Comparison of ENCODE assay signal across 7 mouse cellular contexts in the genomic region with DNA sequence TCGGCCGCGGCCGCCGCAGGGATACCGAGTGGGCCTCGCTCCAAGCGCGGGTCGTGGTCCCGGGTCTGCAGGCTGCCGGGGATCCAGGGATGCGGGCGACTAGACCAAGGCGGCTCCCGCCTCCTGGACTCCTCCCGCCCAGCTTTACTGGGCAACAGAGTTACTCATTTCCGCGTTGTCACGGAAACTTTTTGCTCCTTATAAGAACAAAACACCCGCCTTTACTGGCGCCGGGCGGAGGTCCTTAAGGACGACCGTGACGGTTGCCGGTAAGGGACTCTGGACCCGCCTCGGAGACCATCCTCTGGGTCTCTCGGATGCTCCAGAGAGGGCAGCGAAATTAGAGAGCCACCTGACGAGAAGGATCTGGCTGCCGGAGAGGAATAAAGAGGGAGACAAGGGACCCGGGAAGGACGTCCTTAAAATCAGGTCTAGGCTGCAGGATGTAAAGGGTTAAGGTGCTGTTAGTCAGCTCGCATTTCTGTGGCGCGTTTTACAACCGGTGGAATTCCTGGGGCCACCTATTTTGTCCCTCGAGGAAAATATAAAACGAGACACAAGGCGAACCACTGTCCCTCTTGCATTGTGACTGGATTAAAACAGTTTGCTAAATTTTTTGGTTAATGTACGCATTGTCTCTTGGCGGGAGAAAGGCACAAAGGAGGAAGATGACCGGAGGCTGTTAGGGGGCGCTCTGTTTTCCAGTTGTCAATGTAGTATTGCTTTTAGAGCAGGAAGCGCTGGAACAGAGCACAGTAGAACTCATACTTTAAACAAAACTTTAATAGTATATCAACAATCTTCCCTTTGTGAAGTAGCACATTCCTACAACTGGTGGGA. TPM values are rescaled to one million over a fixed set of nuclear protein-coding genes. Genes with fewer than 3 reads are reported as not detected.
A peak's percentile ranks its signal among the peaks of the same experiment; 100 is the strongest.
DNase-seq lines count a peak whose midpoint lies in the region; ATAC-seq and TF ChIP-seq lines count a peak whose summit lies in the region.

Gene Cfap43 (minus strand): TSS at position 162 of the 840 bp plus-strand sequence.
Gene Itprip (minus strand): TSS at position 174 of the 840 bp plus-strand sequence.

- no peaks in the 10 kb centered on the region for H3K9me3 ChIP-seq in intestine, postnatal 0 days (ENCODE audit: control insufficient read depth)
- H3K9me3 ChIP-seq in midbrain, embryonic 11.5 days (ENCODE audit: control insufficient read depth, low read length) = no peaks in the 10 kb centered on the region

- H3K9ac ChIP-seq in intestine, postnatal 0 days (ENCODE audit: low read depth, low read length) = peak within 1 kb of the TSS; percentile 78
- peak within 1 kb of the TSS; percentile 90 for H3K9ac ChIP-seq in midbrain, embryonic 11.5 days (ENCODE audit: low read length)

- no peaks in the 10 kb centered on the region for H3K36me3 ChIP-seq in intestine, postnatal 0 days (ENCODE audit: control insufficient read depth, insufficient read depth)
- no peaks in the 10 kb centered on the region for H3K36me3 ChIP-seq in midbrain, embryonic 11.5 days (ENCODE audit: control insufficient read depth, insufficient read depth, low read length)

- peak; percentile 76 for ATAC-seq in activated CD4-positive, CD25-positive, alpha-beta regulatory T cell, adult 4 months
- peak; percentile 65 for ATAC-seq in granulocyte monocyte progenitor cell, adult 5-6 weeks (replicated peaks; ENCODE audit: poor library complexity, severe bottlenecking)
- ATAC-seq in intestine, postnatal 0 days = peak; percentile 82
- ATAC-seq in midbrain, embryonic 11.5 days (ENCODE audit: low FRiP score) = peak; percentile 82

- no peaks in the 10 kb centered on the region for H3K27me3 ChIP-seq in intestine, postnatal 0 days (replicated peaks; ENCODE audit: control insufficient read depth, insufficient read depth, low read length)
- H3K27me3 ChIP-seq in midbrain, embryonic 11.5 days (ENCODE audit: control insufficient read depth, insufficient read depth, low read length) = no peaks in the 10 kb centered on the region

- TF ChIP-seq CTCF in intestine, postnatal 0 days (IDR thresholded peaks at IDR 0.05; ENCODE audit: low read depth) = peak; percentile 69

- 0 out of 2 replicates have a peak, but pooled peaks cover 3% of the 10 kb centered on the region for H3K4me1 ChIP-seq in intestine, postnatal 0 days (replicated peaks; ENCODE audit: control insufficient read depth, insufficient read depth, low read length)
- H3K4me1 ChIP-seq in midbrain, embryonic 11.5 days (ENCODE audit: control insufficient read depth, insufficient read depth, low read length) = peaks cover 21% of the 10 kb centered on the region

- WGBS in intestine, postnatal 0 days = under 1% methylated on average over 48 of the region's 48 CpGs
- WGBS in midbrain, embryonic 11.5 days = under 1% methylated on average over 48 of the region's 48 CpGs

- intact Hi-C loops in left cerebral cortex, postnatal 4 days (cut with DNase I) = no loop called here

- H3K4me2 ChIP-seq in intestine, postnatal 0 days (replicated peaks; ENCODE audit: low read depth) = peak within 1 kb of the TSS; percentile 94
- peak within 1 kb of the TSS; percentile 74 for H3K4me2 ChIP-seq in midbrain, embryonic 11.5 days

- peak within 1 kb of the TSS; percentile 85 for H3K27ac ChIP-seq in intestine, postnatal 0 days (ENCODE audit: low read depth, low read length)
- H3K27ac ChIP-seq in midbrain, embryonic 11.5 days (ENCODE audit: low read depth, low read length) = peak within 1 kb of the TSS; percentile 84

- H3K4me3 ChIP-seq in intestine, postnatal 0 days (ENCODE audit: low read depth, low read length) = peak within 1 kb of the TSS; percentile 78
- peak within 1 kb of the TSS; percentile 68 for H3K4me3 ChIP-seq in midbrain, embryonic 11.5 days (ENCODE audit: low read depth, low read length)

- DNase-seq in embryo, embryonic 9.5 days (ENCODE audit: extremely low spot score) = peak; percentile 90
- peak; percentile 68 for DNase-seq in left cerebral cortex, postnatal 4 days
- peak; percentile 99 for DNase-seq in midbrain, embryonic 11.5 days (ENCODE audit: low spot score, missing footprints)
- DNase-seq in skeletal muscle tissue, adult 2 months (ENCODE audit: low read depth, low spot score) = peak; percentile 79

RNA-seq across cellular contexts. Expression of gene Cfap43, which starts in this region (rescaled TPM):
- polyA plus RNA-seq in activated CD4-positive, CD25-positive, alpha-beta regulatory T cell, adult 4 months (2017; shearing (Covaris generic)) = under 1 TPM; 0.28 to 0.32 TPM
- not detected in 2 replicates for total RNA-seq in granulocyte monocyte progenitor cell, adult 5-6 weeks (2014; fragmentation: Nextera tagmentation)
- total RNA-seq in granulocyte monocyte progenitor cell, adult 5-6 weeks (2017) = 0.05 TPM in 1 of 2 replicates, not detected in the other
- 0.16 and 0.22 TPM in 2 replicates for polyA plus RNA-seq in intestine, postnatal 0 days (2015; fragmentation: Nextera tagmentation; extraction: Ambion mirVana)
- 1 to 10 TPM; 1.2 to 1.7 TPM for total RNA-seq in left cerebral cortex, postnatal 4 days (2021)
- polyA plus RNA-seq in midbrain, embryonic 11.5 days (2014; fragmentation: Nextera tagmentation; extraction: Ambion mirVana) = 0.05 and 0.07 TPM in 2 replicates

RNA-seq across cellular contexts. Expression of gene Itprip, which starts in this region (rescaled TPM):
- polyA plus RNA-seq in activated CD4-positive, CD25-positive, alpha-beta regulatory T cell, adult 4 months (2017; shearing (Covaris generic)) = 10 to 100 TPM in 1 of 2 experiments, 1 to 10 TPM in 1; 6.2 to 11.9 TPM
- total RNA-seq in granulocyte monocyte progenitor cell, adult 5-6 weeks (2014; fragmentation: Nextera tagmentation) = 18.2 and 19.1 TPM in 2 replicates
- 15.8 and 16.7 TPM in 2 replicates for total RNA-seq in granulocyte monocyte progenitor cell, adult 5-6 weeks (2017)
- polyA plus RNA-seq in intestine, postnatal 0 days (2015; fragmentation: Nextera tagmentation; extraction: Ambion mirVana) = 2.6 and 2.7 TPM in 2 replicates
- total RNA-seq in left cerebral cortex, postnatal 4 days (2021) = 1 to 10 TPM; 2.3 to 2.8 TPM
- 11.8 and 13.2 TPM in 2 replicates for polyA plus RNA-seq in midbrain, embryonic 11.5 days (2014; fragmentation: Nextera tagmentation; extraction: Ambion mirVana)

Comparison
In these comparisons a context has a peak if more than half of its experiments do, and no peak if none do; other contexts are left out.
1. Peak in every context shown above with its lines: DNase-seq, ATAC-seq, H3K4me3 ChIP-seq and H3K27ac ChIP-seq.
2. RNA of gene Itprip (total RNA-seq): 15.8 to 19.1 TPM in granulocyte monocyte progenitor cell, adult 5-6 weeks; 2.3 to 2.8 TPM in left cerebral cortex, postnatal 4 days; every median in the first group is over 4 times any median in the second.